Mouse (Mus musculus) heart, postnatal 36 days (tissue): ENCODE data around the gene Eya4. TPM values are rescaled to one million over a fixed set of nuclear protein-coding genes. Genes with fewer than 3 reads are reported as not detected.

Source experiments
- DNase-seq, 2 experiments: peaks; one replicate each; pipeline ENCODE4 v3.0.0; 2021 to 2022
- intact Hi-C: fragments of 180-260 bp; cut with DNase I; formaldehyde crosslinking; loops from one replicate; pipeline ENCODE4 v1.15.1; 2025
- total RNA-seq, 2 experiments: library from RNA; stranded (reverse); gene quantifications; 2 replicates each; pipeline ENCODE4 v1.2.3; 2021

Eya4 gene
- total RNA-seq, 2 experiments from 2014 or later = 0.19 to 0.25 TPM

- intact Hi-C loops = no loop called here
- no peak for DNase-seq
Observed at GRCm38 (mm10) chr10:23165089-23165642, 185.4 kb downstream of the Eya4 start.

GRCm38 (mm10) chr10:23159844-23160243 is 190.7 kb downstream of the Eya4 start:
- intact Hi-C loops = no loop called here
- DNase-seq = no peak

DNA sequence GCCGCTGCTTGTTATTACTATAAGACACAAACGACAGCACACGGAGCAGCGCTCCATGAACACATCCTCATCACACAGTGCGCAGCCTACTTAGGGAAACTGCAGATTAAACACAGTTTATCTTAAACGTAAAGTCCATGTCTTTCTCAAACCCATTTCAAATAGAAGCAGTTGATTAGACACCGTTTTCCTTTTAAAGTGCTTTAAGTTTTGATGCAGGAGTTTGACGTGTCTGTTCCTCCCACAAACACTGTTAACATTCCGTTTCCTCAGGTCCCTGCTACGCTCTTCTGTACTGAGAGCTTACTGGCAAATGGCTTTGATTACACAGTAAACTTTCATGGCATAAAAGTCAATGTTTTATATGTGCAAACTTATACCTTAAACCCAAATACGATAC is 191.4 kb downstream of the Eya4 start:
- intact Hi-C loops = no loop called here
- no peak for DNase-seq

DNA sequence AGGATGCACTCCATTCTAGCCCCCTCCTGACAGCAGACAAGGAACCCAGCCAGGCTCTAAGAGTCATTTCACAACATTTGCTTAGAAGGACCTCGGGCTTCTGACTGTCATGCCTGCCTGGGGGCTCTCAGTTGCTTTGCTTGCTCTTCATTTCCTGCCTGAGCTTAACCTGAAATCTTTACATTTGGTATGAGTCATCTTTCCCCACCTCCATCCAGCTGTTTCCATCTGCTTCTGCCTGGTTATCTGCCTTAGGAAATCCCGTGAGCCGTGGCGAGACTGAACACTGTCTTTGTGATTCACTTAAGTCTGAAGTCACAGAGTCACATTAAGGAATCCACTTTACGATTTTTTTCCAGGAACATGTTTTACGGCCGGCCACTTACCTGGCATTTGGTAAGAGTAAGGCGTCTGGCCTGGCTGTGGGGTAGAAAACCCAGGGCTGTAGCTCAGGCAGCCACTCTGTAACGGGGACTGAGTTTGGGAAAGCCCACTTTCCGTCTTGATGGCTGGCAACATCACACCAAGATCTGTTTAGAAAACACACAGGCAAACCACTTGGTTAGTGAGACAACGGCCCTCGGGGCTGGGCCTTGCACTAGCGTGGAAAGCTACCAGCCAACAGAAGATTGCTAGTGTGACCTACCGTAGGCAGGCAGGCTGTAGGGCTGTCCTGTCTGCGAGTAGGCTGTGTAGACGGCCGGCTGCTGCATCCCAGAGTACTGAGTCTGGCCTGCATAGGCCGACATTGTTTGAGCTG is 193.5 kb downstream of the Eya4 start:
- no peak for DNase-seq
- intact Hi-C loops = no loop called here

DNA sequence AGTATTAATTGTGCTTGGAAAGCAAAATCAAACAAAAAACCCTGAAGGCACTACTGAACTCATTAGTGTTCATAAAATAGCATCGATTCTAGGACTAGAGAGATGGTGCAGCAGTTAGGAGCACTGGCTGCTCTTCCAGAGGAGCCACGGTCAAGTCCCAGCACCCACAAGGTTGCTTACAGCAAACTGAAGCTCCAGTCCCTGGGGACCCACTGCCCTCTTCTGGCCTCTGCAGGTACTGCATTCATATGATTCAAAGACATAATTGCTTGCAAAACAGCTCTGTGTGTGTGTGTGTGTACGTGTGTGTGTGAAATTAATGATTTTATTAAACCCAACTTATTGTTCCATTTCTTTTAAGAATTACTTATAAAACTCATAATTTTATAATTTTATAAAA is 200.2 kb downstream of the Eya4 start:
- peak in 1 of 2 experiments; percentile 12 for DNase-seq
- intact Hi-C loops = no loop called here

GRCm38 (mm10) chr10:23144616-23145015 is 206.0 kb downstream of the Eya4 start:
- intact Hi-C loops = no loop called here
- no peak for DNase-seq

DNA sequence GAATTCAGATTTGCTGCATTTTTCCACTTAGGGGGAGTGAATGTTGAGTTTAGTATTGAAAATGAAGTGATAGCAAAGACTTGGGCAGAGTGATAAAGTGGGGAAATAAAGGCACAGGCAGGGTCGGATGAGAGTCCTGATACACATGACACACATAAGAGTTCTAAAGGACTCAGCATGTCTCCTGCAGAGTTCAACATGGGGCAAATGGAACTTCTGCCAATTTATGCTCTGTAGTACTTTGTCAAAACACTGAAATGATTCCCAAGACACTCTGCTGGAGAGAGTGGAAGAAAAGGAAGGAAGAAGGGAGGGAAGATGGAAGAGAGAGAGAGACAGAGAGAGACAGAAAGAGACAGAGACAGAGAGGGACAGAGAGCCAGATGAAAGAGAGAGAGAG is 222.6 kb downstream of the Eya4 start:
- intact Hi-C loops = no loop called here
- no peak for DNase-seq

GRCm38 (mm10) chr10:23127151-23127550 is 223.4 kb downstream of the Eya4 start:
- intact Hi-C loops = no loop called here
- no peak for DNase-seq

DNA sequence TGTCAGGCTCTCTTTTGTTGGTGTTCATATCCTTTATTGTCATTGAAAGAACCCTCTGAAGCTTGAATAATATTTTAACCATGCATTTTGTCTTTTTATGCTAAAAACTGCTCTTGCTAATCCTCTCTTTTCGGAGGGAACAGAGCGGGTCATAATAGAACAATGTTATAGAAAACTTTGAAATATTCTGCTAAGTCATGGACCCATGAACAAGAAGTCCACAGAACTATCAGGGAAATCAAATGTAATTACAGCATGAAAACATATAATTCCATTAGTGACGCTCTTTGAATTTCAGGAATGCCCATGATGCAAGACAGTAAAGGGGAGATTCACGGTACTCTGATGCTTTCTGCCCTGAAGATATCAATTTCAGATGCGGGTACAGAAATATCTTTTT is 224.1 kb downstream of the Eya4 start:
- no peak for DNase-seq
- intact Hi-C loops = no loop called here

GRCm38 (mm10) chr10:23120437-23120836 is 230.1 kb downstream of the Eya4 start:
- no peak for DNase-seq
- intact Hi-C loops = no loop called here

- intact Hi-C loops = loop anchor here (2.0 kb wide), 3 partner anchors 286 to 660 kb away; no protein-coding TSS in a partner anchor
- DNase-seq = peak; percentile 66 to 74
Observed at GRCm38 (mm10) chr10:23116786-23117410, 233.7 kb downstream of the Eya4 start.

DNA sequence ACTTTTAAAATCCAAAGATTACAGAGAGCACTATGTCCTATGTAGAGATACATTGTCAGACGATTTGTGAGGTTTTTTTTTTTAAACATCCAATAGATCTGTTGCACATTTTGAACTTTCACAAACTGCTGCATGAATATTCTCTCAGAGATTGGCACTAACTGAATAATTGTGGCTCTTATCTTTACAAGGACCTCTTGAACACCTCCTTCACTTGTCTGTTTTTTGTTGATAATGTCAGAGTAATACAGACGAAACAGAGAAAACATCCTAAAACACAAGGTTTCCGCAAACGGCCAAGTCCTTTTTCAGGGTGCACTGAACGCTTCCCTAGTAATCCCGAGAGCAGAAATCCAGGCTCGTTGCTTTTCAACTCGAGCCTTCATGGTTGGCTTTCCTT is 234.5 kb downstream of the Eya4 start:
- DNase-seq = no peak
- intact Hi-C loops = loop anchor here (2.0 kb wide), 3 partner anchors 287 to 661 kb away; no protein-coding TSS in a partner anchor

- DNase-seq = no peak
- intact Hi-C loops = no loop called here
Observed at GRCm38 (mm10) chr10:23115321-23115720, 235.3 kb downstream of the Eya4 start.

DNA sequence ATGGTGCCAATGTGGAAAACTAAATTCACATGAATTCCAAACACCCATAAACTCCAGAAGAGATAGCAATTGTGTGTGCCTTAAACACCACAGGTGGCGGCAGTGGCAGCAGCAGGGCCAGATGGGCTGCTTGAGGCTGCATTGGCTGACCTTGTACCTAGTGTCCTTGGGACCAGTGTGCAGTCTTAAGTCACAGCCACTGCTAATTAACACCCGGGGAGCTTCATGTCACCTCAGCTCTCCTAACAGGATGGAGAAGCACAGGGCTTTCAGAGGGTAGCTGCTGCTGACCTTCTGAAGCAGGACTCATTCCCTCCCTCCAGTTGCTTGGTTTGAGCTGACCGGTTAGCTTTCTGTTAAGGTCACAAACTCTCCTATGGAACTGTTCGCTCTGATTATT is 242.5 kb downstream of the Eya4 start:
- no peak for DNase-seq
- intact Hi-C loops = no loop called here

- DNase-seq = no peak
- intact Hi-C loops = no loop called here
Observed at GRCm38 (mm10) chr10:23092517-23092916, 258.1 kb downstream of the Eya4 start.

- DNase-seq = no peak
- intact Hi-C loops = no loop called here
Observed at GRCm38 (mm10) chr10:23091552-23091951, 259.0 kb downstream of the Eya4 start.

DNA sequence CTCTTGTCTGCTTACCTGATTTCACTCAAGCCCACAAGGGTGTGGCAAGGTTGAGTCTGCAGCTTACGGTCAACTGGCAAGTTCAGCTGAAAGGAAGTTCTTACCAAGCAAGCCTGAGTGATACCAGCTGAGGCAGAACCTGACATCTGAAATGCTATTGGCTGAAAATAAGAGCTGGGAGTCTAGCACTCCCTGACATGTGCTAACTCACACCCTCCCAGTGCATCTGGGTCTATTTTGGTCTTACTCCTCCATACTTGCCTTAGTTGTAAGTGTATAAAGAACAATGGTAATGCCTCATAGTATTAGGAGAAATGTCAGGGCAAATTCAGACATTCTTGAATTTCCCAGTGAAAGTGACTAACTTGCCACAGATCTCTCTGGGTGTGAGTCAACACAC is 260.3 kb downstream of the Eya4 start:
- no peak for DNase-seq
- intact Hi-C loops = no loop called here

DNA sequence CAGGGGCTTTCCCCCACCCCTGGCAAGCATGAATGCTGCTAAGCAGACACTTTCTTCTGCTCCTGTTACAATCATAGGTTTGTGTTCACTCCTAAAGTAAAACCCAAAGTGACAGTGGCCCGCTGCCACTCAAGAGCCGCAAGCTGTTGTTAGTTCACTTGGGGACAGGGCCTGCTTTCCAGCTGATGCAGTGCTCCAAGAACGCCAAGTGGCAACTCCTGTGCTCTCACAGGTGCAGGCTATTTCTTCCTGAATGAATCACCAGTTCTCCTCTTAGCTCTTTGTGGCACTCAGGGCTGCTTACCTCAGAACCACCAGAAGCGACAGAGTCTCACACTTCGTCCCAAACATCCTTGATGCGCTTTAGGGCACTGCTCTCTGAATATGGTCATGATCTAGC is 261.3 kb downstream of the Eya4 start:
- DNase-seq = no peak
- intact Hi-C loops = no loop called here

DNA sequence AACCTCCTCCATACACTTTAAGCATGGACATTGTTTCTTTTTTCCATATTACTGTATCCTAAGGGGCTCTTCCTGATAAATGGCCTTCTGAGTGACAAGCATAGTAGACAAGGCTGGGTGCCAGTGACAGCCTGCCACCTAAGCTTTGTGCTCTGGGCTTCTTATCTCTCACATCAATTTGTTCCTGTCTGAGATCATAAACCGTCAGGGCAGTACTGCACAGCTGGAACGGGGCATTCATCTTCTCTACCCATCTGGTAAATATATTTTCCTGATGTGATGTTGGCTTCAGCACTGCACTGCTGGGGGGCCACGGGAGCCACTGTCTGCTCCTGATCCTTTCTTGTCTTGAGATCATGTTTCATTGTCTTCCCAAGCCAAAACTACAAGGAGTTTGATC is 261.8 kb downstream of the Eya4 start:
- no peak for DNase-seq
- intact Hi-C loops = no loop called here

- peak; percentile 37 to 63 for DNase-seq
- intact Hi-C loops = loop anchor here (1.0 to 2.0 kb wide), 2 partner anchors 525 to 690 kb away; no protein-coding TSS in a partner anchor
Observed at GRCm38 (mm10) chr10:23086352-23087215, 264.0 kb downstream of the Eya4 start.

DNA sequence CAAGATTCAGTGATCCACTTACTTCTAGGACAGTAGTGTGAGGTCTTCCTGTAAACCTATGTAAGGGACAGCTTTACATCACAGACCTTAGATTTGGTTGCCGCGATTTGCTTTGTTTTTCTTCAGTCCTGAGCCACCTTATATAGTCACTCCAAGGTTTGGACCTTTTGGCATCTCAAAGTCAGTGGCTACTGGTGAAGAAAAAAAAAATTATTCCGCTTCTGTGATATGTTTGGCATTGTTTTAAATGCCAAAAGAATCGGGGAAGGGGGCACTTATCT is 269.1 kb downstream of the Eya4 start:
- intact Hi-C loops = loop anchor here (1.0 to 5.0 kb wide), 6 partner anchors 299 to 601 kb away; no protein-coding TSS in a partner anchor
- DNase-seq = no peak
